Mouse (Mus musculus) thymus, postnatal 36 days (tissue): ENCODE data around the gene Msrb1.
"Not testable (repeated sequence)": the region's sequence is repeated elsewhere in the genome, so short reads cannot be mapped to it uniquely, and the experiment has no call there.

Experiments
- DNase-seq, 2 experiments: peaks; one replicate each; pipeline ENCODE4 v3.0.0; 2022; ENCODE audit warnings: mixed read lengths in 2 of 2

Gene Msrb1

GRCm38 (mm10) chr17:24736330-24737051 lies at the start of gene Msrb1:
TSS of gene Msrb1 (plus strand) at chr17:24736642.
- DNase-seq: peak; percentile 93 to 97

- peak; percentile 63 to 73 for DNase-seq
These were observed 49.3 kb upstream of the Msrb1 start for GRCm38 (mm10) chr17:24687146-24687595.

GRCm38 (mm10) chr17:24687599-24687998 lies 48.8 kb upstream of the Msrb1 start:
- no peak for DNase-seq

GRCm38 (mm10) chr17:24689251-24690081 lies 47.0 kb upstream of the Msrb1 start, which contains the start of gene Syngr3:
TSS of gene Syngr3 (minus strand) at chr17:24689955.
- no peak for DNase-seq

- no peak for DNase-seq
These were observed 44.1 kb upstream of the Msrb1 start for GRCm38 (mm10) chr17:24692385-24692784.

GRCm38 (mm10) chr17:24695326-24696010 lies 41.0 kb upstream of the Msrb1 start:
- no peak for DNase-seq

- DNase-seq: peak; percentile 87 to 90
These were observed 40.3 kb upstream of the Msrb1 start, which contains the start of the genes Gfer and Noxo1 for GRCm38 (mm10) chr17:24696011-24696697. TSS of gene Gfer (minus strand) at chr17:24696156. TSS of gene Noxo1 (plus strand) at chr17:24696234.

- peak in 1 of 2 experiments; percentile 43 for DNase-seq
These were observed 38.5 kb upstream of the Msrb1 start for GRCm38 (mm10) chr17:24697985-24698384.

GRCm38 (mm10) chr17:24698715-24699114 lies 37.7 kb upstream of the Msrb1 start:
- DNase-seq: no peak

DNA sequence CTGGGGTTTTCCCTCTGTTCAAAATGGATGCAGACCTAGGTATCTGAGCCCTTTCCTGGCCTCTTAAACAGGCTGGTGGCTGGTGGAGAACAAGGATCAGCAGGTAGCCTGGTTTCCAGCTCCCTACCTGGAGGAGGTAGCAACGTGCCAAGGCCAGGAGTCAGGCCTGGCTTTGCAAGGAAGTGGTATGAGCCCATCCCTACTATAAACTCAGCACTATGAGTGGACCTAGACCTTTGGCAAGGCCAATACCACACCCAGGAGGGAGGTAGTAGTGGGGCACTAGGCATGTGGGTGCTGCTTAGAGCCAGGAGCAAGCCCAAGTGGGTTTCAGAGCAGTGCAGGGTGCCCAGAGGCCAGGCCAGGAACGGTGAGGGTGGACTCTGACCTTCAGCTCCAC lies 37.0 kb upstream of the Msrb1 start:
- no peak for DNase-seq

DNA sequence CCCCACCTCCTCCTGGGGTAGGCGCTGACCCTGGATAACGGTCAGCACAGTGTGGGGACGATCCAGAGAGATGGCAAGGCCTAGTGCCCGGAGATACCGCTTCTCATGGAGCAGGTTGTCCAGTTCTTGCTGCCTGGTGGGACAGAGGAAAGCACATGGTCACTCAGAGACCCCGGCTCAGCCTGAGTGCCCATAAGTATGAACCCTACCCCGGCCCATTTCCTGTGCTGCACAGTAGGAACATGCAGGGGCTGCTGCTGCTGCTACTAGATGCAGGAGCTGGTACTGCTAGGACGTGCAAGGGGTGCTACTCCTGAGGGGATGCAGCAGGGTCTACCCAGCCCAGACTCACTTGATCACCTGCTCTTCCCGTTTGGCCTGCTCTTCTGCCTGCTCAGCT lies 35.2 kb upstream of the Msrb1 start:
- DNase-seq: no peak

DNA sequence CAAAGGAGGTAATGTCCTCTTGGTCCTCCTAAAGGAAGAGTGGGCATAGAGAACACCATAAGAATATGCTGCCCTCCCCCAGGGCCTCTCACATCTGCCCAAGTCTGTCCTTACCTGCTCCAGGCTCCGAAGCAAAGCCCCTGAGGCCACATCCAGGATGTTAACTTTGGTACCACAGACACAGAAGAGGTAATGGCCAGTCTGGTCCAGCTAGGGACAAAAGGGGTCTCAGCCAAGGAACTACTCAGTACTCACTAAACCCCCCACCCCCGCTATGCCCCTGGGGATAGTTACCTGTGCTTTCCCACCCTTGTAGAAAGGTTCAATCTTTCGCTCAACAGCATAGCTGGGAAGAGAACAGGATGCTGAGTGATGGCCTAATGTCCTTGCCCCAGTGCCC lies 30.6 kb upstream of the Msrb1 start:
- DNase-seq: no peak

DNA sequence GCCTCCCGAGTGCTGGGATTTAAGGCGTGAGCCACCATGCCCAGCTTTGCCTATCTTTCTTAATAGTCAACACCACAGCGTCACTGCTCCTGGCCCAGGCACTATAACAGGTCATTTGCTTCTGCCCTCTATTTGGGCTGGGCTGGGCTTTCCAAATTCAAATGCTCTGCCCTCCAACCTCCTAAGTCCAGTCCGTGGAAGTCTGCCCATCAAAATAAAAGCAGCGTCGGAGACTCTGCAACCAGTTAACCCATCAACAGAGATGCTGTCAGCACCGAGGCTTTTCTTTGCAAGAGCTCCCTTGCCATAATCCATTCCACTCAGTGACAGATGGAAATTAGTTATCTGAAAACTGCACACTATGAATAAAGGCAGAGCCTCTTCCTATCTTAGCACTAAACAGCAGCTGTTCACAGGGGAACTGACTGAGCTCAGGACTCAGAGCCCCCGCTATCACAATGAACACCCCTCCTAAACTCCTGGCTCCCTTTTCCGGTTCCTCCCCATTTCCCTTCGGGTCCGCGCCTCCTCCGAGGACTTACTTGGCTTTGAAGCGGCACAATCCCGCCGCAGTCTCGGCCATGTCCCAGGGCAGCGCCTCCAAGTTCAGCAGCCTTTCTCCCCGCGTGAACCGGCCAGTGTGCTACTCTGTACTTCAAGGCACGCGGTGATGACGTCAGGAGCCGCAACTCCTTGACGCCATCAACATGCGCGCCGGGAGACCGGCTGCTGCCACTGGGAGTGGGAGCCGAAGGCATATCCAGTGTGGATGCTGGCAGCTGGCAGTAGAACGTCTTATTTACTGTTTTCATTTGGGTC lies 29.3 kb upstream of the Msrb1 start, which contains the start of gene Tbl3:
Gene Tbl3, minus strand, starts transcription at position 679 of the 819 bp plus-strand sequence.
- peak; percentile 89 for DNase-seq

- DNase-seq: no peak
These were observed 28.5 kb upstream of the Msrb1 start for GRCm38 (mm10) chr17:24707801-24708425.

DNA sequence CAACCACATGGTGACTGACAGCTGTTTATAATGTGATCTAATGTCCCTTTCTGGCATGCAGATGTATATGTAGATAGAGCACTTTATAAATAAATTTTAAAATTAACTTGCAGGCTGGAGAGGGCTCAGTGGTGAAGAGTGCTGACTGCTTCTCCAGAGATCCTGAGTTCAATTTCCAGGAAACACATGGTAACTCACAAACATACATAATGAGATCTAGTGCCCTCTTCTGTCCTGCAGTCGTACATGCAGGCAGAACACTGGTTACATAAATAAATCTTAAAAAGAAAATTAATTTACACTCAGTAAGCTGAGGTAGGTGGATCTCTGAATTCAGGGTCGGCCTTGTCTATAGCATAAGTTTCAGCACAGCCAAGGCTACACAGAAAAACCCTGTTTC lies 27.8 kb upstream of the Msrb1 start:
- DNase-seq: no peak

DNA sequence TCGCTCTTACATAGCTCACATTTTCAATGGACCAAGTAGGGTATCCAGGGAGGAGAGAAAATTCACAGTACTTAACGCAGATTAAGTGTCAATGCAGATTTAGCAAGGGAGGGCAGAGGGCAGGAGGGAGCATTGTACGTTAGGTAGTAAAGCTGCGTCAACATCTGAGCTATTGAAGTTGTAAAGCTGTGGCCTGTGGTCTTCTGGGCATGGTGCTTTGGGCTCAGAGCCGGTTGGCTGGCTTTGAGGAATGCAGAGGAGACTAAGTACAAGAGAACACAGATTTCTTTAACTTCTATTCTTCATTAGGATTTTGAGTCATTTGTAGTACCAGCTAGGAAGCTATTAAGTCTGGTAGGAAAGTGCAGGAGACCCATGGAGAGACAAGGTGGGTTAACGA lies 20.9 kb upstream of the Msrb1 start:
- no peak for DNase-seq

GRCm38 (mm10) chr17:24716166-24716682 lies 20.2 kb upstream of the Msrb1 start:
- DNase-seq: no peak

DNA sequence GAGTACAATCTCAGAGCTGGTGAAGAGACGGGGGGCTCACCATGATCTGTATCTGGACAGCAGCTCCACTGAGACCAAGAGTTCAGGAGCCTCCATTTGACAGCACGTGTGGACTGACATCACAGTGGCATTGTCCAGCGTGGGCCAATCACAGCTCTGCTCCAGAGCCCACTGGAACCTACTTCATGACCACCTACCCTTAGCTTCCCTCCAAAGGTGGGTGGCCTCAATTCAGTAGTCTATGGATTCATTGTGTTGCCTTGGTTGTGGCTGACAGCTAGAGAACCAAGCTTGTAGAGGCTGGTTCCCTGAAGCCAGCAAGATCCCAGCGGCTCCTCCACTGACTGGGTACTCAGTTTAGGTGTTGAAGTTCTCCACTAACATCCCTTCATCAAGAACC lies 18.5 kb upstream of the Msrb1 start, which contains the start of the genes Rnf151 and Rps2:
Gene Rnf151, minus strand, starts transcription at position 121 of the 400 bp plus-strand sequence.
Gene Rps2, plus strand, starts transcription at position 174 of the 400 bp plus-strand sequence.
- DNase-seq: no peak

GRCm38 (mm10) chr17:24718938-24719337 lies 17.5 kb upstream of the Msrb1 start:
- not testable (repeated sequence) for DNase-seq

- peak; percentile 95 to 98 for DNase-seq
These were observed 16.8 kb upstream of the Msrb1 start for GRCm38 (mm10) chr17:24719494-24720222.
